Mouse (Mus musculus): ENCODE results near the gene Golga4. TPM values are rescaled to one million over a fixed set of nuclear protein-coding genes. Genes with fewer than 3 reads are reported as not detected.
"Not testable (repeated sequence)": the region's sequence is repeated elsewhere in the genome, so short reads cannot be mapped to it uniquely, and the experiment has no call there.

The Golga4 gene
- polyA plus RNA-seq, 1 experiment from 2014 or later: 52.4 TPM

GRCm38 (mm10) chr9:118593443-118593842 lies 87.4 kb downstream of the Golga4 start:
- Histone ChIP-seq H3K27ac (ENCODE audit: low read depth, low read length) (no peak overlapping the region), H3K9ac (ENCODE audit: low read length) (no peak overlapping the region), H3K36me3 (ENCODE audit: control insufficient read depth, insufficient read depth, low read length) (no peaks in the 10 kb centered on the region), H3K4me3 (ENCODE audit: low read depth, low read length) (no peak overlapping the region), H3K9me3 (ENCODE audit: control insufficient read depth, low read length) (no peaks in the 10 kb centered on the region), H3K4me1 (ENCODE audit: control insufficient read depth, insufficient read depth, low read length) (no peaks in the 10 kb centered on the region; the same call in 1 of the 2 replicates), H3K4me2 (ENCODE audit: low read depth) (no peak overlapping the region), H3K27me3 (ENCODE audit: control insufficient read depth, insufficient read depth, low read length) (no peaks in the 10 kb centered on the region)
- DNase-seq (ENCODE audit: low spot score) (no peak), ATAC-seq (ENCODE audit: insufficient read depth, low FRiP score, low TSS enrichment) (no peak)
- 89% methylated on average over 8 of the region's 8 CpGs for WGBS

- Histone ChIP-seq H3K4me3 (ENCODE audit: low read depth, low read length) (no peak overlapping the region), H3K9ac (ENCODE audit: low read length) (no peak overlapping the region), H3K36me3 (ENCODE audit: control insufficient read depth, insufficient read depth, low read length) (no peaks in the 10 kb centered on the region), H3K27ac (ENCODE audit: low read depth, low read length) (no peak overlapping the region), H3K27me3 (ENCODE audit: control insufficient read depth, insufficient read depth, low read length) (no peaks in the 10 kb centered on the region), H3K4me1 (ENCODE audit: control insufficient read depth, insufficient read depth, low read length) (no peaks in the 10 kb centered on the region), H3K4me2 (ENCODE audit: low read depth) (no peak overlapping the region), H3K9me3 (ENCODE audit: control insufficient read depth, low read length) (no peaks in the 10 kb centered on the region)
- DNase-seq (ENCODE audit: low spot score): no peak
- ATAC-seq (ENCODE audit: insufficient read depth, low FRiP score, low TSS enrichment): no peak
- WGBS: 87% methylated on average over 7 of the region's 7 CpGs
Observed at GRCm38 (mm10) chr9:118596767-118597166, 90.7 kb downstream of the Golga4 start.

GRCm38 (mm10) chr9:118600393-118600792 lies 94.3 kb downstream of the Golga4 start:
- H3K27ac ChIP-seq (ENCODE audit: low read depth, low read length); H3K9ac ChIP-seq (ENCODE audit: low read length); H3K36me3 ChIP-seq (ENCODE audit: control insufficient read depth, insufficient read depth, low read length); H3K27me3 ChIP-seq (ENCODE audit: control insufficient read depth, insufficient read depth, low read length); H3K4me1 ChIP-seq (ENCODE audit: control insufficient read depth, insufficient read depth, low read length); H3K4me3 ChIP-seq (ENCODE audit: low read depth, low read length); ATAC-seq (ENCODE audit: insufficient read depth, low FRiP score, low TSS enrichment); H3K4me2 ChIP-seq (ENCODE audit: low read depth); H3K9me3 ChIP-seq (ENCODE audit: control insufficient read depth, low read length); DNase-seq (ENCODE audit: low spot score): not testable (repeated sequence)
- 85% methylated on average over 3 of the region's 3 CpGs for WGBS

- Histone ChIP-seq H3K4me2 (ENCODE audit: low read depth) (no peak overlapping the region), H3K4me1 (ENCODE audit: control insufficient read depth, insufficient read depth, low read length) (peaks cover 5% of the 10 kb centered on the region; the same call in 1 of the 2 replicates), H3K9ac (ENCODE audit: low read length) (no peak overlapping the region), H3K9me3 (ENCODE audit: control insufficient read depth, low read length) (no peaks in the 10 kb centered on the region), H3K27me3 (ENCODE audit: control insufficient read depth, insufficient read depth, low read length) (0 out of 2 replicates have a peak, but pooled peaks cover 2% of the 10 kb centered on the region), H3K36me3 (ENCODE audit: control insufficient read depth, insufficient read depth, low read length) (no peaks in the 10 kb centered on the region), H3K27ac (ENCODE audit: low read depth, low read length) (no peak overlapping the region), H3K4me3 (ENCODE audit: low read depth, low read length) (no peak overlapping the region)
- WGBS: 81% methylated on average over 5 of the region's 5 CpGs
- ATAC-seq (ENCODE audit: insufficient read depth, low FRiP score, low TSS enrichment) (no peak), DNase-seq (ENCODE audit: low spot score) (no peak)
Observed at GRCm38 (mm10) chr9:118602576-118602975, 96.5 kb downstream of the Golga4 start.

GRCm38 (mm10) chr9:118606148-118606816 lies 100.2 kb downstream of the Golga4 start, which contains the start of gene Itga9:
Gene Itga9, plus strand, starts transcription at chr9:118606690.
- 0 out of 2 replicates have a peak, but pooled peaks cover 8% of the 10 kb centered on the region for H3K27me3 ChIP-seq (ENCODE audit: control insufficient read depth, insufficient read depth, low read length)
- DNase-seq (ENCODE audit: low spot score) (peak; percentile 87), ATAC-seq (ENCODE audit: insufficient read depth, low FRiP score, low TSS enrichment) (peak; percentile 92)
- 12% methylated on average over 42 of the region's 42 CpGs for WGBS
- peak within 1 kb of the TSS; percentile 71 for H3K4me3 ChIP-seq (ENCODE audit: low read depth, low read length)
- 0 out of 2 replicates have a peak within 1 kb of the TSS, but pooled peaks have one; percentile 34 for H3K27ac ChIP-seq (ENCODE audit: low read depth, low read length)
- H3K4me2 ChIP-seq (ENCODE audit: low read depth): peak within 1 kb of the TSS; percentile 89
- H3K9ac ChIP-seq (ENCODE audit: low read length): peak within 1 kb of the TSS; percentile 85
- no peaks in the 10 kb centered on the region for H3K36me3 ChIP-seq (ENCODE audit: control insufficient read depth, insufficient read depth, low read length)
- H3K4me1 ChIP-seq (ENCODE audit: control insufficient read depth, insufficient read depth, low read length): peaks cover 5% of the 10 kb centered on the region; the same call in 1 of the 2 replicates
- H3K9me3 ChIP-seq (ENCODE audit: control insufficient read depth, low read length): no peaks in the 10 kb centered on the region

GRCm38 (mm10) chr9:118606817-118607371 lies 100.8 kb downstream of the Golga4 start:
- Histone ChIP-seq H3K4me1 (ENCODE audit: control insufficient read depth, insufficient read depth, low read length) (peaks cover 5% of the 10 kb centered on the region; the same call in 1 of the 2 replicates), H3K4me3 (ENCODE audit: low read depth, low read length) (peak overlapping the region; percentile 71), H3K9ac (ENCODE audit: low read length) (peak overlapping the region; percentile 85), H3K27me3 (ENCODE audit: control insufficient read depth, insufficient read depth, low read length) (0 out of 2 replicates have a peak, but pooled peaks cover 8% of the 10 kb centered on the region), H3K27ac (ENCODE audit: low read depth, low read length) (0 out of 2 replicates have a peak overlapping the region, but pooled peaks have one; percentile 34), H3K4me2 (ENCODE audit: low read depth) (peak overlapping the region; percentile 89), H3K36me3 (ENCODE audit: control insufficient read depth, insufficient read depth, low read length) (no peaks in the 10 kb centered on the region), H3K9me3 (ENCODE audit: control insufficient read depth, low read length) (no peaks in the 10 kb centered on the region)
- under 1% methylated on average over 53 of the region's 68 CpGs for WGBS
- DNase-seq (ENCODE audit: low spot score) (peak; percentile 44), ATAC-seq (ENCODE audit: insufficient read depth, low FRiP score, low TSS enrichment) (peak; percentile 62)

- Histone ChIP-seq H3K27ac (ENCODE audit: low read depth, low read length) (no peak overlapping the region), H3K27me3 (ENCODE audit: control insufficient read depth, insufficient read depth, low read length) (0 out of 2 replicates have a peak, but pooled peaks cover 8% of the 10 kb centered on the region), H3K9me3 (ENCODE audit: control insufficient read depth, low read length) (no peaks in the 10 kb centered on the region), H3K4me2 (ENCODE audit: low read depth) (peak overlapping the region; percentile 89), H3K4me1 (ENCODE audit: control insufficient read depth, insufficient read depth, low read length) (peaks cover 5% of the 10 kb centered on the region; the same call in 1 of the 2 replicates), H3K36me3 (ENCODE audit: control insufficient read depth, insufficient read depth, low read length) (no peaks in the 10 kb centered on the region), H3K9ac (ENCODE audit: low read length) (0 out of 2 replicates have a peak overlapping the region, but pooled peaks have one; percentile 6), H3K4me3 (ENCODE audit: low read depth, low read length) (peak overlapping the region; percentile 71)
- peak; percentile 35 for DNase-seq (ENCODE audit: low spot score)
- ATAC-seq (ENCODE audit: insufficient read depth, low FRiP score, low TSS enrichment): no peak
- WGBS: 42% methylated on average over 16 of the region's 16 CpGs
Observed at GRCm38 (mm10) chr9:118607701-118608401, 101.8 kb downstream of the Golga4 start.

GRCm38 (mm10) chr9:118608556-118608955 lies 102.5 kb downstream of the Golga4 start:
- Histone ChIP-seq H3K27me3 (ENCODE audit: control insufficient read depth, insufficient read depth, low read length) (0 out of 2 replicates have a peak, but pooled peaks cover 8% of the 10 kb centered on the region), H3K36me3 (ENCODE audit: control insufficient read depth, insufficient read depth, low read length) (no peaks in the 10 kb centered on the region), H3K4me1 (ENCODE audit: control insufficient read depth, insufficient read depth, low read length) (peaks cover 5% of the 10 kb centered on the region; the same call in 1 of the 2 replicates), H3K27ac (ENCODE audit: low read depth, low read length) (no peak overlapping the region), H3K9ac (ENCODE audit: low read length) (no peak overlapping the region), H3K4me2 (ENCODE audit: low read depth) (no peak overlapping the region), H3K9me3 (ENCODE audit: control insufficient read depth, low read length) (no peaks in the 10 kb centered on the region), H3K4me3 (ENCODE audit: low read depth, low read length) (no peak overlapping the region)
- no peak for ATAC-seq (ENCODE audit: insufficient read depth, low FRiP score, low TSS enrichment)
- DNase-seq (ENCODE audit: low spot score): no peak
- WGBS: 55% methylated on average over 4 of the region's 4 CpGs

Measured in neural tube, embryonic 11.5 days (tissue).